Mouse (Mus musculus) brown adipose tissue, adult 24 weeks (tissue): ENCODE results near the gene Exoc3l. TPM values are rescaled to one million over a fixed set of nuclear protein-coding genes. Genes with fewer than 3 reads are reported as not detected.

Experiments used
- H3K27ac ChIP-seq: fragments of 200-500 bp; replicated peaks from 2 replicates; pipeline ENCODE4 v1.5.1; 2012; ENCODE audit warnings: low read depth, mild to moderate bottlenecking, low read length
- H3K4me1 ChIP-seq: fragments of 200-500 bp; 2 replicates; pipeline ENCODE4 v1.6.1; 2012; ENCODE audit warnings: low read length, mixed read lengths; ENCODE audit not compliant: control insufficient read depth, insufficient read depth, insufficient read length
- H3K4me3 ChIP-seq: fragments of 200-500 bp; 2 replicates; pipeline ENCODE4 v1.5.1; 2012; ENCODE audit warnings: low read depth, mild to moderate bottlenecking, low read length, moderate library complexity; ENCODE audit not compliant: insufficient read depth
- polyA plus RNA-seq: library from polyadenylated mRNA; stranded (reverse); fragments of >200 nt; gene quantifications from 2 replicates; pipeline ENCODE4 v1.2.4, GENCODE M21; 2012; ENCODE audit not compliant: missing spikeins, insufficient read depth, insufficient read length

The Exoc3l gene
- polyA plus RNA-seq, 1 experiment: 0.83 TPM

- H3K27ac ChIP-seq: no peak overlapping the region
- H3K4me1 ChIP-seq: no peaks in the 10 kb centered on the region; the same call in 1 of the 2 replicates
- peak overlapping the region; percentile 34; the same call in 1 of the 2 replicates for H3K4me3 ChIP-seq
Measured at GRCm38 (mm10) chr8:105258911-105259720, 36.8 kb downstream of the Exoc3l start.

GRCm38 (mm10) chr8:105257318-105258114 lies 38.4 kb downstream of the Exoc3l start:
- no peak overlapping the region for H3K4me3 ChIP-seq
- H3K27ac ChIP-seq: no peak overlapping the region
- no peaks in the 10 kb centered on the region; the same call in 1 of the 2 replicates for H3K4me1 ChIP-seq

GRCm38 (mm10) chr8:105254966-105255350 lies 40.9 kb downstream of the Exoc3l start, which contains the start of gene B3gnt9:
TSS of gene B3gnt9 (minus strand) at chr8:105255153.
- no peaks in the 10 kb centered on the region; the same call in 1 of the 2 replicates for H3K4me1 ChIP-seq
- peak within 1 kb of the TSS; percentile 27; the same call in 1 of the 2 replicates for H3K27ac ChIP-seq
- peak within 1 kb of the TSS; percentile 64 for H3K4me3 ChIP-seq

GRCm38 (mm10) chr8:105254152-105254965 lies 41.5 kb downstream of the Exoc3l start:
- Histone ChIP-seq H3K4me1 (no peaks in the 10 kb centered on the region; the same call in 1 of the 2 replicates), H3K27ac (peak overlapping the region; percentile 27; the same call in 1 of the 2 replicates)

GRCm38 (mm10) chr8:105253766-105254151 lies 42.1 kb downstream of the Exoc3l start:
- no peak overlapping the region for H3K27ac ChIP-seq
- no peaks in the 10 kb centered on the region; the same call in 1 of the 2 replicates for H3K4me1 ChIP-seq
- H3K4me3 ChIP-seq: peak overlapping the region; percentile 64; the same call in 1 of the 2 replicates

More at GRCm38 (mm10) chr8:105254152-105254965, 41.5 kb downstream of the Exoc3l start:
- H3K4me3 ChIP-seq: peak overlapping the region; percentile 64

GRCm38 (mm10) chr8:105252680-105253537 lies 43.0 kb downstream of the Exoc3l start:
- Histone ChIP-seq H3K27ac (no peak overlapping the region), H3K4me1 (no peaks in the 10 kb centered on the region; the same call in 1 of the 2 replicates), H3K4me3 (no peak overlapping the region)

- Histone ChIP-seq H3K4me1 (no peaks in the 10 kb centered on the region; the same call in 1 of the 2 replicates), H3K27ac (no peak overlapping the region), H3K4me3 (no peak overlapping the region)
Measured at GRCm38 (mm10) chr8:105251954-105252353, 43.9 kb downstream of the Exoc3l start.

- Histone ChIP-seq H3K27ac (no peak overlapping the region), H3K4me1 (no peaks in the 10 kb centered on the region), H3K4me3 (no peak overlapping the region)
Measured at GRCm38 (mm10) chr8:105241016-105241415, 54.9 kb downstream of the Exoc3l start.

Other genes starting within 250 kb of the Exoc3l start
- 0.91 TPM in 1 of 2 replicates, not detected in the other for gene Ces3a, start 247.5 kb downstream of the Exoc3l start, polyA plus RNA-seq
- gene Ces3b, start 212.3 kb downstream of the Exoc3l start, polyA plus RNA-seq: not detected in 2 replicates
- not detected in 2 replicates for gene Ces4a, start 164.3 kb downstream of the Exoc3l start, polyA plus RNA-seq
- 14.0 and 14.7 TPM in 2 replicates for gene Cbfb, start 125.4 kb downstream of the Exoc3l start, polyA plus RNA-seq
- gene D230025D16Rik, start 71.0 kb downstream of the Exoc3l start, polyA plus RNA-seq: 15.1 and 17.8 TPM in 2 replicates
- 1.9 and 2.8 TPM in 2 replicates for gene B3gnt9, start 40.9 kb downstream of the Exoc3l start, polyA plus RNA-seq
- 5.1 TPM in 2 replicates for gene Tradd, start 31.5 kb downstream of the Exoc3l start, polyA plus RNA-seq
- gene Fbxl8, start 31.5 kb downstream of the Exoc3l start, polyA plus RNA-seq: 2.0 TPM in 2 replicates
- gene Hsf4, start 26.3 kb downstream of the Exoc3l start, polyA plus RNA-seq: 5.0 and 6.9 TPM in 2 replicates
- gene Nol3, start 20.0 kb downstream of the Exoc3l start, polyA plus RNA-seq: 57.4 and 71.2 TPM in 2 replicates
- 0.63 and 1.4 TPM in 2 replicates for gene 4931428F04Rik, start 6.2 kb downstream of the Exoc3l start, polyA plus RNA-seq
- 22.5 and 27.0 TPM in 2 replicates for gene E2f4, start 1.6 kb upstream of the Exoc3l start, polyA plus RNA-seq
- 1.1 and 4.7 TPM in 2 replicates for gene Elmo3, start 9.5 kb upstream of the Exoc3l start, polyA plus RNA-seq
- gene Lrrc29, start 30.2 kb upstream of the Exoc3l start, polyA plus RNA-seq: 0.83 and 0.99 TPM in 2 replicates
- 60.5 and 72.6 TPM in 2 replicates for gene Tmem208, start 30.3 kb upstream of the Exoc3l start, polyA plus RNA-seq
- gene Fhod1, start 51.9 kb upstream of the Exoc3l start, polyA plus RNA-seq: 2.1 and 3.3 TPM in 2 replicates
- gene Slc9a5, start 52.7 kb upstream of the Exoc3l start, polyA plus RNA-seq: 0.24 TPM in 1 of 2 replicates, not detected in the other
- not detected in 2 replicates for gene Plekhg4, start 77.2 kb upstream of the Exoc3l start, polyA plus RNA-seq
- not detected in 2 replicates for gene Kctd19, start 117.4 kb upstream of the Exoc3l start, polyA plus RNA-seq
- gene Lrrc36, start 117.5 kb upstream of the Exoc3l start, polyA plus RNA-seq: 0.88 and 1.0 TPM in 2 replicates
- 29.6 and 45.2 TPM in 2 replicates for gene Tppp3, start 175.4 kb upstream of the Exoc3l start, polyA plus RNA-seq
- gene Zdhhc1, start 200.8 kb upstream of the Exoc3l start, polyA plus RNA-seq: 8.7 and 10.2 TPM in 2 replicates
- gene Hsd11b2, start 222.7 kb upstream of the Exoc3l start, polyA plus RNA-seq: not detected in 2 replicates